Mouse (Mus musculus) heart, adult 2 months (tissue): ENCODE results near the gene Fgfr2.

Source experiments
- CTCF ChIP-seq: fragments of 200-600 bp; IDR thresholded peaks from 2 replicates; pipeline ENCODE4 v1.8.1; 2022; ENCODE audit warnings: antibody characterized with exemption, mild to moderate bottlenecking, moderate library complexity
- EP300 ChIP-seq: fragments of 200-500 bp; IDR thresholded peaks from 2 replicates; pipeline ENCODE4 v1.6.1; 2011; ENCODE audit warnings: low read depth, low read length, control low read depth; ENCODE audit not compliant: insufficient read depth
- POLR2A ChIP-seq: fragments of 200-500 bp; IDR thresholded peaks from 2 replicates; pipeline ENCODE4 v1.6.1; 2011; ENCODE audit warnings: mild to moderate bottlenecking, low read depth, low read length, control low read depth; ENCODE audit not compliant: insufficient read depth

DNA sequence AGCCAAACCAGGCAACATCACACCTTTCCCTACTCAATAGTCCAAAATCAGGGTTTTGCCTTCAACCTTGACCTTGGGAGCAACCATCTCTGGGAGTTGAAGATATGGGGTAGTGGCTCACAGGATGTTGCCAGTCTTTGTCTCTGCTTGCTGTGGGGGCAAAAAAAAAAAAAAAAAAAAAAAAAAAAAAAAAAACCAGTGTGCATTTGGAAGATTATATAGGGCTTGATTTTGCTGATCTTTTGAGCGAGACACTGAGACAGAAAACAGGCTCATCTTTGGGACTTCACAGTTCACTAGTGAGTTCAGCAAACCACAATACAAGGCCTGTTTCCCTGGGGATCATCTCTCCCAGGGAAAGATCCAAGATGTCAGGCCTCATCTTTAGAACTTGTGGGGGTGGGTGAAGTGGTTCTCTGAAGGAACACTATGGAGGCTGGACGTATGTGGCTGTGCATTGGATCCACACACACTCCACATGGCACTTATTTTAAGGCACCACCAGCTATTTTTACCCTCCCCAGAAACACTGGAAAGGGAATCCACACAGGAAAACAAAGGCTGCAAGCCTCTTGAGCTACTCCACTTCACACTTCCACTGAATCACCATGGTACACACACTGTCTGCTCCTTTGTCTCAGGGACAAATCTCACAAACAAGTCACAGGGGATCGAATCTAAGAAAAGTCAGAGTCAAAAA is 83.4 kb downstream of the Fgfr2 start:
- no peak for TF ChIP-seq CTCF
- no peak for TF ChIP-seq POLR2A
- TF ChIP-seq EP300 = no peak
